Mouse (Mus musculus) forebrain, embryonic 14.5 days (tissue): ENCODE data around the gene Map2k2. TPM values are rescaled to one million over a fixed set of nuclear protein-coding genes. Genes with fewer than 3 reads are reported as not detected.
"Not testable (repeated sequence)": the region's sequence is repeated elsewhere in the genome, so short reads cannot be mapped to it uniquely, and the experiment has no call there.

Experiments used
- ATAC-seq: fragments of 200-750 bp; cut with Nextera tagmentation; 2 replicates; pipeline ENCODE4 v1.8.0; 2017; ENCODE audit warnings: mild to moderate bottlenecking, moderate library complexity
- DNase-seq: peaks from one replicate; pipeline ENCODE4 v3.0.0-alpha.2; 2015; ENCODE audit warnings: low spot score
- H3K27ac ChIP-seq: fragments of 300-500 bp; sonication (generic); 2 replicates; pipeline ENCODE4 v1.5.1; 2014; ENCODE audit warnings: low read depth, mild to moderate bottlenecking, control low read depth, low read length, moderate library complexity
- H3K27me3 ChIP-seq: fragments of 300-500 bp; sonication (generic); replicated peaks from 2 replicates; pipeline ENCODE4 v1.6.1; 2014; ENCODE audit warnings: low read length, control low read depth, mixed read lengths; ENCODE audit not compliant: control insufficient read depth, insufficient read depth
- H3K36me3 ChIP-seq: fragments of 300-500 bp; sonication (generic); 2 replicates; pipeline ENCODE4 v1.6.1; 2014; ENCODE audit warnings: low read length, control low read depth; ENCODE audit not compliant: control insufficient read depth, insufficient read depth
- H3K4me1 ChIP-seq: fragments of 300-500 bp; sonication (generic); 2 replicates; pipeline ENCODE4 v1.6.1; 2014; ENCODE audit warnings: antibody characterized with exemption, low read length, control low read depth; ENCODE audit not compliant: control insufficient read depth, insufficient read depth
- H3K4me2 ChIP-seq: fragments of 300-500 bp; sonication (generic); 2 replicates; pipeline ENCODE4 v1.6.1; 2014; ENCODE audit warnings: mild to moderate bottlenecking, control low read depth, low read length
- H3K4me3 ChIP-seq: fragments of 300-500 bp; sonication (generic); 2 replicates; pipeline ENCODE4 v1.5.1; 2014; ENCODE audit warnings: low read depth, low read length, control low read depth
- H3K9ac ChIP-seq: fragments of 300-500 bp; sonication (generic); 2 replicates; pipeline ENCODE4 v1.6.1; 2014; ENCODE audit warnings: mild to moderate bottlenecking, low read length, control low read depth, moderate library complexity
- H3K9me3 ChIP-seq: fragments of 300-500 bp; sonication (generic); replicated peaks from 2 replicates; pipeline ENCODE4 v1.6.1; 2016; ENCODE audit warnings: low read length, control low read depth, mixed read lengths; ENCODE audit not compliant: control insufficient read depth
- WGBS: fragments of 180-500 bp; shearing (Covaris S2); extraction: QIAGEN DNeasy Blood & Tissue Kit; methylation state at CpG from one replicate; pipeline ENCODE4 v1.1.7; 2014; 5-methylcytosine and 5-hydroxymethylcytosine counted together
- polyA plus RNA-seq: library from polyadenylated mRNA; unstranded; fragments of >200 nt; fragmentation: Nextera tagmentation; extraction: Ambion mirVana; gene quantifications from 2 replicates; pipeline ENCODE4 v1.2.1, GENCODE M21; 2014

Gene Map2k2
- polyA plus RNA-seq = 180 and 203 TPM in 2 replicates

DNA sequence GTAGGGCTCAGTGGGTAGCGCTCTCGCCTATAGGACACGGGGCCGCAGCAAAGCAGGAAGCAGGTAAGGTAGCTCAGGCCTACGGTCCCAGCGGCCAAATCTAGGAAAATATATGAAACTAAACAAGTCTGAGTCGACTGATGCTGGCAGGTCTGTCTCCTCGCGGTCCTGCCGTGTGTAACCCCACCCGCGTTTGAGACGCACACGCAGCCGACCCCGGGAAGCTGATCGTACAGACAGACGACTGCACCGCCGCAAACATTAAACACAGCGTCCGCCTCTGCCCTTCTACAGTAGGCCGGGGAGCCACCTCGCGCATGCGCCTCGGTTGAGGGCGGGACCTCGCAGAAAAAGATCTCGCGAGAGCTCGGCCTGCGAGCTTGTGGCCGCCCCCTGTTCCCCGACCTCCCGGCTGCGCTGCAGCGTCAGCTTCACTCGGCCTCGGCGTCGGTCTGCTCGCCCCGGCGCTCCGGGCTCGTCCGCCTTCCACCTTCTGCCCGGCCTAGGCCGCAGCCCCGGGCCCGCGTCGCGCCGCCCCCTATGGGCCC, at the start of gene Map2k2:
Gene Map2k2 (plus strand): TSS at position 351 of the 548 bp plus-strand sequence.
- peaks cover 19% of the 10 kb centered on the region for H3K4me1 ChIP-seq
- peaks cover 26% of the 10 kb centered on the region for H3K36me3 ChIP-seq
- H3K9ac ChIP-seq = peak within 1 kb of the TSS; percentile 84
- H3K4me2 ChIP-seq = peak within 1 kb of the TSS; percentile 72
- under 1% methylated on average over 55 of the region's 56 CpGs for WGBS
- no peaks in the 10 kb centered on the region for H3K9me3 ChIP-seq
- peak within 1 kb of the TSS; percentile 76 for H3K4me3 ChIP-seq
- peak within 1 kb of the TSS; percentile 98 for H3K27ac ChIP-seq
- DNase-seq = peak; percentile 98
- ATAC-seq = peak; percentile 96
- no peaks in the 10 kb centered on the region for H3K27me3 ChIP-seq

DNA sequence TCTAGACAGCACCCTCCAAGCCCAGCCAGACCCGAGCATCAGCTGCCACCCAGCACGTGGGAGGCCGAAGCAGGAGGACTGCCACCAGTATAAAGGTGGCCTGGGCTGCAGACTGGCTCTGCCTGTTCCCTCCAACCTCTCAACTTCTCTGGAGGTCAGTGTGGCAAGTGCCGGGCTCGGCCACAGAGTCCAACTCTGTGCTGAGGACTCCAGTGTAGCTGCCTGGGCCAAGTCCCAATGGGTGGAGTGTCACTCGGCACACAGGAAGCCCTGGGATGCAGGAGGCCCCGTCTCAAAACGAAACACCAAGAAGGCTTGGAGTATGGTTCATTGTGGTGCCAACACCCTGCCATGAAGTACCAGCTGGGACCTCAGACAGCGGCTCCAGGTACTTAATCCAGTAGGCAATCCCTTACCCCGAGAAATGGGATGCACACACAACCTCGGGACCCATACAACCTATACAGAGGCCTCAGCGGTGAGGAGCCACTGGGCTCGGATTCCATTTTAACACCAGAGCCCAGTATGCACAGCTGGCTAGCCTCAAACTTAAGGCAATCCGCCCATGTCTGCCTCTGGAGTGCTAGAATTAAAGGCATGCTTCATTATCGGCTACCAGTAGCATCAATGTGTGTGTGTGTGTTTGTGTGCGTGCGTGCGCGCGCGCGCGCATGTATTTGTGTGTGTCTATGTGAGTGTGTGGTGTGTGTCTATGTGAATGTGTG, 48.1 kb upstream of the Map2k2 start:
- no peak overlapping the region for H3K9ac ChIP-seq
- no peak overlapping the region for H3K27ac ChIP-seq
- DNase-seq (no peak), ATAC-seq (no peak)
- H3K4me3 ChIP-seq = no peak overlapping the region
- H3K4me1 ChIP-seq = peaks cover 14% of the 10 kb centered on the region
- peaks cover 12% of the 10 kb centered on the region; the same call in 1 of the 2 replicates for H3K36me3 ChIP-seq
- WGBS = 94% methylated on average over 23 of the region's 23 CpGs
- H3K9me3 ChIP-seq = no peaks in the 10 kb centered on the region
- no peak overlapping the region for H3K4me2 ChIP-seq
- H3K27me3 ChIP-seq = no peaks in the 10 kb centered on the region

DNA sequence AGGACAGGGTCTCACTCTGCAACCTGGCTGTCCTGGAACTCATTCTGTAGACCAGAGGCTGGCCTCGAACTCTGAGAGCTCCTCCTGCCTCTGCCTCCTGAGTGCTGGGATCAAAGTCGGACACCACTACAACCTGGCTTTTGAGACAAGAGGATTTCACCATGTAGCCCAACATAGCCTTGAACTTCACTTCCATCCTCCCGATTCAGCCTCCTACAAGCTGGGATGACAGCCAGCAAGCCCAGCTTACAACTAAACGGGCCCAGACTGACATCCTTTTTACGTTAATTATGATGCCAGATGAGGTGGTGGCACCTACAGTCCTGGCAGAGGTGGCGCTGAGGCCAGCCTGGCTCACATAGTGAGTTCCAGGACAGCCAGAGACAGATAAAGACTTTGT, 46.8 kb upstream of the Map2k2 start:
- Histone ChIP-seq H3K4me1 (peaks cover 14% of the 10 kb centered on the region), H3K27me3 (no peaks in the 10 kb centered on the region), H3K27ac (no peak overlapping the region), H3K9me3 (no peaks in the 10 kb centered on the region), H3K9ac (peak overlapping the region; percentile 87), H3K36me3 (peaks cover 12% of the 10 kb centered on the region; the same call in 1 of the 2 replicates), H3K4me2 (peak overlapping the region; percentile 97), H3K4me3 (peak overlapping the region; percentile 89; the same call in 1 of the 2 replicates)
- WGBS = 88% methylated on average over 6 of the region's 6 CpGs
- ATAC-seq (no peak), DNase-seq (no peak)

DNA sequence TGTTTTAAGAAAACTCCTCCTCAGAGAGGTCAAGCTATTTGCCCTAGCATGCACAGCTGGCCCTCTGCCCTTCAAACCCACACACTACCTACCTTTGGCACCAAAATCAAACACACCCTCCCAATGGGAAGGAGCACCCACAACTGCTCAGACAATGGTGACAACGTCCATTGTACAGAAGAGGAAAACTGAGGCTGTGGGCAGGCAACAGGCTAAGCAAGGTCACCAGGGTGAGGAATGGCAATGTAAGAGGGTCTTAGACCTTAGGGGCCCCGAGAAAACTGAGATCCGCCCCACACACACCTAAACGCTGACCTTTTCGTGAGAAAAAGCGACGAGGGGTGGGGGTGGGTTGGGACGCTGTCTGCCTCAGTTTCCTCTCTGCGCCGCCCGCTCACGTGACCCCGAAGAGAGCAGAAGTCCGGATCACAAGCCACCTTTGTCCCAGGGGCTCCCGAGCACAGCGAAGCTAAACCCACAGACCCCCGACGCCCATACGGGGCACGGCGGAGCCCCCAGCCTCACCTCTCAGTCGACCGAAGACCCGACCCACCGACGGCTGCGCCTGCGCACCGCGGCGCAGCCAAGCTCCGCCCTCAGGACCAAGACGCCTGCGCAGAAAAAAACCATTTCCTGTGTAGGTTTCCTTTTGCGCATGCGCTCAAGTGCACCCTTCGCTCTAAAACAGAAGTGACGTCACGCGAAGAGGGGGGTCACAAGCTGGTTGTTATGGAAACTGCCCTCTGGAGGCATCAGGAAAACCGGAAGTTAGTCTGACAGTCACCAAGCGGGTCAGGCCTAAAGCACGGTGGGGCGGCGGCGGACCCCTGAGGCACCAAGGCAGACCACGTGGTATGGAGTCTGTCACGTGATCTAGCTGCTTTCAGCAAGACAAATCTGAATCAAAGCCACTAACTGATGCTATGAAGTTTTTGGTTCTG, 45.8 kb upstream of the Map2k2 start, which contains the start of gene Sgta:
Gene Sgta (minus strand): TSS at position 579 of the 941 bp plus-strand sequence.
- H3K4me1 ChIP-seq = peaks cover 14% of the 10 kb centered on the region
- no peaks in the 10 kb centered on the region for H3K9me3 ChIP-seq
- peak within 1 kb of the TSS; percentile 97 for H3K4me2 ChIP-seq
- no peak within 1 kb of the TSS; the same call in 1 of the 2 replicates for H3K27ac ChIP-seq
- ATAC-seq = peak; percentile 96
- DNase-seq = peak; percentile 100
- peak within 1 kb of the TSS; percentile 89 for H3K4me3 ChIP-seq
- WGBS = under 1% methylated on average over 48 of the region's 48 CpGs
- no peaks in the 10 kb centered on the region for H3K27me3 ChIP-seq
- H3K9ac ChIP-seq = peak within 1 kb of the TSS; percentile 87
- 0 out of 2 replicates have a peak, but pooled peaks cover 7% of the 10 kb centered on the region for H3K36me3 ChIP-seq

DNA sequence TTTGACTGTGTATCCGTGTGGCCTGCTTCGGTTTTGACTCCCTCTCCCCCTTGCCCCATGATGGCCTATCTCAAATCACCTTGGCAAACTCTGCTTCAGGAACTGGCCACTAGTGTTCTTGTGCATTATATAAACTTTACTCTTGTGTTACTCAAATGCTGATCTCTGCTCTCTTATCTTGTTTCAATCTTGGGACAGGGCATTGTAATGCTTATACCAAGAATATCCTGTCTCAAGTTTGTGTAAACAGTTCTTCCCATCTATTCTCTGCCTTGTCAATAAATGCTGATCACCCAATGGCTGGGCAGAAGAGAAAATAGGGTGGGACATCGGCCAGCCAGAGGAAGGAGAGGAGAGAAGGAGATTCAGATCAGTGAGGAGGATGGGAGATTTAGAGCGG, 43.0 kb upstream of the Map2k2 start:
- Histone ChIP-seq H3K9me3 (no peaks in the 10 kb centered on the region), H3K9ac (no peak overlapping the region), H3K4me2 (no peak overlapping the region), H3K27me3 (no peaks in the 10 kb centered on the region), H3K4me3 (no peak overlapping the region), H3K4me1 (peaks cover 14% of the 10 kb centered on the region), H3K36me3 (0 out of 2 replicates have a peak, but pooled peaks cover 4% of the 10 kb centered on the region), H3K27ac (no peak overlapping the region)
- no peak for ATAC-seq
- WGBS = 65% methylated on average over 4 of the region's 4 CpGs
- no peak for DNase-seq

DNA sequence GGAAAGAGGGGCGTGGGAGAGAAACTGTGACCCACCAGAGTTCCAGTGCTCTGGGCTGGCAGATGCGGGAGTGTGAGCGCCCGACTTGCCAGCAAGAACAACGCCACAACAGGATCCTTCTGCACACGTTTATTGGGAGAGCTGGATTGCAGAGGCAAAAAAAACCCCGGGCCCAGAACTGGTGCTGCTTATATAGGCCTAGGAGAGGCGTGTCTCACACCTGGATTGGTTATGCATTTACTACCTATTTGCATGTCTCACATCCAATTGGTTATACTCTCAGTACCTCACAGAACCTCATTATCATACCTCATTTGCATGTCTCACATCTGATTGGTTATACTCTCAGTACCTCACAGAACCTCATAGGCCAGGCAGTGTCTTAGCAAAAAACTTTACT, 41.2 kb upstream of the Map2k2 start:
- not testable (repeated sequence) for H3K27ac ChIP-seq, DNase-seq, H3K4me3 ChIP-seq, H3K4me1 ChIP-seq, H3K9ac ChIP-seq, H3K4me2 ChIP-seq, H3K36me3 ChIP-seq, H3K27me3 ChIP-seq, ATAC-seq, H3K9me3 ChIP-seq
- 92% methylated on average over 8 of the region's 8 CpGs for WGBS

DNA sequence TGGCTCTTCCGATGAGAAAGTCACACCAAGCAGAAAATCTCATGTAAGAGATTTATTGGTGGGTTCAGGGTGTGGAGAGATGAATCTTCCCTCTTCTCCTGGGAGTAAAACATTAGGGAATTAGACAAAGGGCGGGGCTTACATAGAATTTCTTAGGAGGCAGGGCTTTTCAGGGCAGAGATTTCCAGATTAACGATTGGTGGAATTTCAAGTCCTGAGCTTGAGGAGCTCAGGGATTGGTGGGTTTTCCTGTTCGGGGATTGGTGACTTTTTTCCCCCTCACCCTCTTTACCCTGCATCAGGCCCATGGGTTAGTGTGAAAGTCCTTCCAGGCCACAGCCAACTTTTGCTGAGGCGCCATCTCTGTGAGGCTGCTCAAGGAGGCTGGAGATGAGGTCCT, 37.0 kb upstream of the Map2k2 start:
- Histone ChIP-seq H3K27ac (no peak overlapping the region; the same call in 1 of the 2 replicates), H3K9me3 (no peaks in the 10 kb centered on the region), H3K4me1 (peaks cover 15% of the 10 kb centered on the region), H3K4me2 (no peak overlapping the region), H3K36me3 (peaks cover 12% of the 10 kb centered on the region), H3K4me3 (no peak overlapping the region), H3K27me3 (no peaks in the 10 kb centered on the region), H3K9ac (no peak overlapping the region)
- no peak for DNase-seq
- no peak for ATAC-seq
- 75% methylated on average over 5 of the region's 5 CpGs for WGBS

DNA sequence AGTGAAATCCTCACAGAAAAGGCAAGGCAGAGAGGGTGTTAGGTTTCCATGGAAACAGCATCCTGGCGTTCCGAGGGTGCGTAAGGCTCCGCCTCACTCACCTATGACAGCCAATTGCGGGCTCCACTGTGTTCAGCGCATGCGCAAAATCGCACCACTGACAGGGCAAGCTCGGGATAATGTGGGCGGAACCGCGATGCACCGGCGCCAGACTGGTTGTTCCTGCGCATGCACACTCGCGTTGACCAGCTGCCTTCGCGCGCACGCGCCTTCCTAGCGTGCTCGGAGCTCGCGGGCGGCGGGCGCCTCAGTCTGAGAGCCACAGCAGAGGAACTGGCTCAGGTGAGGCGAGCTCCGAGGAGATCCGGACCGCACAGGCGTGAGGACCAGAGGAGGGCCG, 35.9 kb upstream of the Map2k2 start, which contains the start of gene Thop1:
Gene Thop1 (plus strand): TSS at position 200 of the 400 bp plus-strand sequence.
- H3K36me3 ChIP-seq = peaks cover 24% of the 10 kb centered on the region
- WGBS = under 1% methylated on average over 33 of the region's 35 CpGs
- peak within 1 kb of the TSS; percentile 87 for H3K9ac ChIP-seq
- ATAC-seq (peak; percentile 97), DNase-seq (peak; percentile 100)
- H3K27ac ChIP-seq = peak within 1 kb of the TSS; percentile 70; the same call in 1 of the 2 replicates
- peak within 1 kb of the TSS; percentile 77 for H3K4me3 ChIP-seq
- H3K9me3 ChIP-seq = no peaks in the 10 kb centered on the region
- H3K27me3 ChIP-seq = no peaks in the 10 kb centered on the region
- peak within 1 kb of the TSS; percentile 78 for H3K4me2 ChIP-seq
- H3K4me1 ChIP-seq = peaks cover 15% of the 10 kb centered on the region
